Mouse (Mus musculus): ENCODE results near the gene Slco6d1.
"Not testable (repeated sequence)": the region's sequence is repeated elsewhere in the genome, so short reads cannot be mapped to it uniquely, and the experiment has no call there.

Gene Slco6d1

GRCm38 (mm10) chr1:98420824-98421223 lies at the start of gene Slco6d1:
Slco6d1 (plus strand) TSS chr1:98421124.
- DNase-seq (ENCODE audit: low spot score) = no peak

GRCm38 (mm10) chr1:98392001-98392400 lies 28.9 kb upstream of the Slco6d1 start:
- DNase-seq (ENCODE audit: low spot score) = no peak

GRCm38 (mm10) chr1:98447929-98448328 lies 27.0 kb downstream of the Slco6d1 start:
- no peak for DNase-seq (ENCODE audit: low spot score)

- DNase-seq (ENCODE audit: low spot score) = not testable (repeated sequence)
Measured at GRCm38 (mm10) chr1:98459224-98459623, 38.3 kb downstream of the Slco6d1 start.

GRCm38 (mm10) chr1:98476381-98476780 lies 55.5 kb downstream of the Slco6d1 start:
- DNase-seq (ENCODE audit: low spot score) = not testable (repeated sequence)

- no peak for DNase-seq (ENCODE audit: low spot score)
Measured at GRCm38 (mm10) chr1:98479243-98479642, 58.3 kb downstream of the Slco6d1 start.

- no peak for DNase-seq (ENCODE audit: low spot score)
Measured at GRCm38 (mm10) chr1:98505982-98506381, 85.1 kb downstream of the Slco6d1 start.

- DNase-seq (ENCODE audit: low spot score) = no peak
Measured at GRCm38 (mm10) chr1:98522977-98523376, 102.1 kb downstream of the Slco6d1 start.

GRCm38 (mm10) chr1:98523537-98523936 lies 102.6 kb downstream of the Slco6d1 start:
- no peak for DNase-seq (ENCODE audit: low spot score)

GRCm38 (mm10) chr1:98528368-98528767 lies 107.4 kb downstream of the Slco6d1 start:
- DNase-seq (ENCODE audit: low spot score) = not testable (repeated sequence)

GRCm38 (mm10) chr1:98545372-98545771 lies 124.4 kb downstream of the Slco6d1 start:
- no peak for DNase-seq (ENCODE audit: low spot score)

GRCm38 (mm10) chr1:98554388-98554787 lies 133.5 kb downstream of the Slco6d1 start:
- DNase-seq (ENCODE audit: low spot score) = no peak

GRCm38 (mm10) chr1:98565701-98566100 lies 144.8 kb downstream of the Slco6d1 start:
- no peak for DNase-seq (ENCODE audit: low spot score)

Data from layer of hippocampus, adult 11-12 months (tissue).